In the genomic region with DNA sequence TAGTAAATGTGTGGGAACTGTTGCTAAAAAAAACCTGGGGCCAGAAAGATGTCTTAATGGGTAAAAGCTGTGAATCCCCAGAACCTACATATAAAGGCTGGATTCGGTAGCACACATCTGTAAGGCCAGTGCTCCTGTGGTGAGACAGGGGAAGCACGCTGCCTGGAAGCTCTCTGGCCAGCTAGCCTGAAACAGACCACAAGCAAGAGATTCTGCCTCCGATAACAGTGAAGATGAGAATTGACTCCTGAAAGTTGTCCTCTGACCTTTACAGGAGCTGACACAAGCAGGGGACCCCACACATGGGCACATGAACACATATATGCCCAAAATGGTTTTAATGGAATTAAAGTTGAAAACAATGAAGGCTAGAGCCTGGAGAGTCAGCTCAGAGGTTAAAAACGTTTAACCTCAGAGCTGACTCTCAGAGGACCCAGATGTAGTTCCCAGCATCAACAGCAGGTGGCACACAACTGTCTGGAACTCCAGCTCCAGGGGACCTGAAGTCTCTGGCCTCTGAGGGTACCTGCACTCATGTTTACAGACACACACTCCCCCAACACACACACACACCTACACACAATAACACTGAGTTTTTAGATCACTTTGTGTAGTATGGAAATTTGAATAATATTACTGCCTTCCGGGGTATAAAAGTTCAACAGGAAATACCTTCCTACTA, we compare ENCODE assay signal across 9 mouse cellular contexts. TPM values are rescaled to one million over a fixed set of nuclear protein-coding genes. Genes with fewer than 3 reads are reported as not detected.
DNase-seq lines count a peak whose midpoint lies in the region; ATAC-seq lines count a peak whose summit lies in the region.
"Had no signal": no experiment of that assay in that cellular context is flagged by ENCODE, and none has a peak within 500 bp of the region (broad histone marks: within the 10 kb centered on the region; RNA-seq: fewer than 3 reads in every experiment).

No protein-coding gene starts in this region.

- DNase-seq in heart, adult 11 months: peak; percentile 90
- peak; percentile 57 for DNase-seq in T-cell, adult 2 months (ENCODE audit: low spot score)
- DNase-seq in cerebellum, postnatal 4 days (ENCODE audit: low spot score in 2 of 2): peak; percentile 58 to 77
- peak; percentile 67 for DNase-seq in heart, adult 8-10 months (ENCODE audit: low spot score)
- peak; percentile 79 to 81 for DNase-seq in layer of hippocampus, postnatal 10 days (ENCODE audit: low spot score in 2 of 2)
- DNase-seq in spleen, postnatal 10 days (ENCODE audit: low spot score in 2 of 2): peak; percentile 85 to 90

- H3K9ac ChIP-seq in heart, embryonic 12.5 days: no peak overlapping the region
- H3K9ac ChIP-seq: lung, embryonic 15.5 days had no signal

- no peak for ATAC-seq in heart, embryonic 12.5 days (ENCODE audit: insufficient number of reproducible peaks, low FRiP score)
- peak; percentile 45 for ATAC-seq in megakaryocyte progenitor cell, adult 5-6 weeks (replicated peaks; ENCODE audit: poor library complexity)

- H3K4me1 ChIP-seq in heart, embryonic 12.5 days (replicated peaks): peaks cover 6% of the 10 kb centered on the region; the same call in 1 of the 2 replicates

- 48% methylated on average over 5 of the region's 5 CpGs for WGBS in heart, embryonic 12.5 days

- H3K4me3 ChIP-seq in heart, embryonic 12.5 days: no peak overlapping the region
- H3K4me3 ChIP-seq: lung, embryonic 15.5 days had no signal

- H3K9me3 ChIP-seq in heart, embryonic 12.5 days (replicated peaks): no peaks in the 10 kb centered on the region
- H3K9me3 ChIP-seq: lung, embryonic 15.5 days had no signal

- H3K4me2 ChIP-seq in heart, embryonic 12.5 days: no peak overlapping the region
- H3K4me2 ChIP-seq: lung, embryonic 15.5 days had no signal

- H3K27me3 ChIP-seq in heart, embryonic 12.5 days (replicated peaks): peaks cover 47% of the 10 kb centered on the region
- H3K27me3 ChIP-seq: lung, embryonic 15.5 days had no signal

- H3K36me3 ChIP-seq in heart, embryonic 12.5 days: no peaks in the 10 kb centered on the region
- H3K36me3 ChIP-seq: lung, embryonic 15.5 days had no signal

- H3K27ac ChIP-seq in heart, embryonic 12.5 days (ENCODE audit: poor library complexity, severe bottlenecking): no peak overlapping the region
- H3K27ac ChIP-seq: lung, embryonic 15.5 days had no signal

RNA-seq across cellular contexts. Expression of gene Trim2, which starts 45.8 kb away (rescaled TPM):
- polyA plus RNA-seq in heart, embryonic 12.5 days (2016; fragmentation: Nextera tagmentation; extraction: Ambion mirVana): 9.0 and 10.1 TPM in 2 replicates
- total RNA-seq in heart, adult 8-10 months (2022): 1 to 10 TPM; 4.9 to 8.2 (median 6.7) TPM
- 100 to 1,000 TPM; 267 to 271 TPM for total RNA-seq in layer of hippocampus, postnatal 10 days (2021)
- 0.39 and 1.5 TPM in 2 replicates for total RNA-seq in megakaryocyte progenitor cell, adult 5-6 weeks (2015)
- 0.46 and 1.1 TPM in 2 replicates for total RNA-seq in megakaryocyte progenitor cell, adult 5-6 weeks (2017)

Comparison
In these comparisons a context has a peak if more than half of its experiments do, and no peak if none do; other contexts are left out.
1. RNA of gene Trim2, which starts 45.8 kb away (total RNA-seq): 267 to 271 TPM in layer of hippocampus, postnatal 10 days; 4.9 to 8.2 TPM in heart, adult 8-10 months and 0.39 to 1.5 TPM in megakaryocyte progenitor cell, adult 5-6 weeks; every median in the first group is over 10 times any median in the second.
2. Peak in every context shown above with its lines, with median percentiles within 50 percentile points of each other: DNase-seq.